Mouse (Mus musculus) heart, embryonic 15.5 days (tissue): ENCODE data around the gene Strap. TPM values are rescaled to one million over a fixed set of nuclear protein-coding genes. Genes with fewer than 3 reads are reported as not detected.

Experiments used
- ATAC-seq: fragments of 200-750 bp; cut with Nextera tagmentation; replicated peaks from 2 replicates; pipeline ENCODE4 v1.8.0; 2017; ENCODE audit warnings: low read depth, moderate TSS enrichment; ENCODE audit not compliant: insufficient number of reproducible peaks, insufficient read depth, low FRiP score
- H3K27ac ChIP-seq: fragments of 300-500 bp; sonication (generic); 2 replicates; pipeline ENCODE4 v1.5.1; 2015; ENCODE audit warnings: mild to moderate bottlenecking, inconsistent platforms
- H3K27me3 ChIP-seq: fragments of 300-500 bp; sonication (generic); 2 replicates; pipeline ENCODE4 v1.6.1; 2015; ENCODE audit warnings: inconsistent platforms
- H3K36me3 ChIP-seq: fragments of 300-500 bp; sonication (generic); 2 replicates; pipeline ENCODE4 v1.6.1; 2015; ENCODE audit warnings: mild to moderate bottlenecking, inconsistent platforms
- H3K4me1 ChIP-seq: fragments of 300-500 bp; sonication (generic); replicated peaks from 2 replicates; pipeline ENCODE4 v1.6.1; 2015; ENCODE audit warnings: inconsistent platforms
- H3K4me2 ChIP-seq: fragments of 300-500 bp; sonication (generic); 2 replicates; pipeline ENCODE4 v1.6.1; 2015; ENCODE audit warnings: inconsistent platforms, mild to moderate bottlenecking, moderate library complexity
- H3K4me3 ChIP-seq: fragments of 300-500 bp; sonication (generic); 2 replicates; pipeline ENCODE4 v1.5.1; 2015; ENCODE audit warnings: mild to moderate bottlenecking, inconsistent platforms
- H3K9ac ChIP-seq: fragments of 300-500 bp; sonication (generic); 2 replicates; pipeline ENCODE4 v1.6.1; 2015; ENCODE audit warnings: mild to moderate bottlenecking, inconsistent platforms
- H3K9me3 ChIP-seq: fragments of 300-500 bp; sonication (generic); replicated peaks from 2 replicates; pipeline ENCODE4 v1.6.1; 2016; ENCODE audit warnings: inconsistent platforms
- WGBS: fragments of 180-500 bp; shearing (Covaris S2); methylation state at CpG from one replicate; pipeline ENCODE4 v1.1.7; 2015; ENCODE audit warnings: mixed read lengths; 5-methylcytosine and 5-hydroxymethylcytosine counted together
- polyA plus RNA-seq: library from polyadenylated mRNA; unstranded; fragments of >200 nt; fragmentation: Nextera tagmentation; extraction: Ambion mirVana; gene quantifications from 2 replicates; pipeline ENCODE4 v1.2.1, GENCODE M21; 2015

Strap gene
- polyA plus RNA-seq, 1 experiment from 2014 or later: 106 TPM

DNA sequence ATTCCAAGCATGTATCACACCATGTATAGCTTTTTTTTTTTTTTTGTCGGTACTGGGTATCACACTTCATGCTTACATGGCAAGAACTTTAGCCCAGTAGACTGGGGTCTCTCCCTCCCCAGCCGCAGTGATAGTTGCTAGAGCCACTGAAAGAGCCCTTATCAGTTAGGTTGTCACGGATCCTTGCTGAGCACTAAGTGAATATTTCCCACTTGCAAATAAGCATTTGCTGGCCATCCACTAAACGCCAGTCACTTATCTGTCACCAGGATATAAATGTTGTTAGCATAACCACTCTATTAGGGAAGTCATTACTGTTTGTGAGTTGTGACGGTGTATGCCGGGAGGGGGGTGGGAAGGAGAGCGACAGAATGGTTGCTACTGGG, 425 bp upstream of the Strap start:
- 2% methylated on average over 7 of the region's 7 CpGs for WGBS
- Histone ChIP-seq H3K9me3 (no peaks in the 10 kb centered on the region), H3K4me2 (peak overlapping the region; percentile 80), H3K27ac (peak overlapping the region; percentile 78), H3K36me3 (peaks cover 11% of the 10 kb centered on the region), H3K4me3 (peak overlapping the region; percentile 80), H3K27me3 (peaks cover 7% of the 10 kb centered on the region), H3K9ac (peak overlapping the region; percentile 26), H3K4me1 (peaks cover 14% of the 10 kb centered on the region)
- ATAC-seq: no peak

DNA sequence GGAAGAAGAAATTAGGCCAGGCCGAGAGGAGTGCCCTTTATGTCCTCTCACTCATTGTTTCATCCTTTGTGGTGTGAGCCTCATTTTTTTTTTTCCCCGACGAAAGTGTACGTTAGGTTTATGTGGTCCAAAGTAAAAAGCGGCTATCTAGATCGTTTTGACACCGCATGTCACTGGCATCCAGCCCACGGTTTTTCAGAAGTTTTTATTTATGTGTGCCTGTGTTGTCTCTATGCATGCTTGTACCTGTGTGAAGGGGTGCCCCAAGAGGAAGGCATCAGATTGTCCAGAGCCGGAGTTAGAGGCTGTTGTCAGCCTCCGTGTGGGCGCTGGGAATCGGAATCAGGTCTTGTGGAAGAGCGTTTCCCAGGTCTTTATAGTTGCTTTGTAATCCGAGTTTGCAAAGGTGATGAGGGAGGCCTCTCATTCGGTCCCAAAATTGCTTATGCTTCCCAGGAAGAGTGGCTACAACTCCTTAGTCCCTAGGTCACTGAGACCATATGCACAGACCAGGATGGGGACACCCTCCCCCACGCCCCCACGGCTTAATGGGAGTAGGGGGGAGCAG, 877 bp downstream of the Strap start:
- H3K36me3 ChIP-seq: peaks cover 24% of the 10 kb centered on the region
- no peak for ATAC-seq
- peak overlapping the region; percentile 84 for H3K9ac ChIP-seq
- H3K4me1 ChIP-seq: peaks cover 14% of the 10 kb centered on the region
- peak overlapping the region; percentile 78; the same call in 1 of the 2 replicates for H3K27ac ChIP-seq
- peak overlapping the region; percentile 80 for H3K4me3 ChIP-seq
- H3K27me3 ChIP-seq: peaks cover 7% of the 10 kb centered on the region
- whole genome bisulfite sequencing: 9% methylated on average over 17 of the region's 17 CpGs
- no peaks in the 10 kb centered on the region for H3K9me3 ChIP-seq
- H3K4me2 ChIP-seq: peak overlapping the region; percentile 73

DNA sequence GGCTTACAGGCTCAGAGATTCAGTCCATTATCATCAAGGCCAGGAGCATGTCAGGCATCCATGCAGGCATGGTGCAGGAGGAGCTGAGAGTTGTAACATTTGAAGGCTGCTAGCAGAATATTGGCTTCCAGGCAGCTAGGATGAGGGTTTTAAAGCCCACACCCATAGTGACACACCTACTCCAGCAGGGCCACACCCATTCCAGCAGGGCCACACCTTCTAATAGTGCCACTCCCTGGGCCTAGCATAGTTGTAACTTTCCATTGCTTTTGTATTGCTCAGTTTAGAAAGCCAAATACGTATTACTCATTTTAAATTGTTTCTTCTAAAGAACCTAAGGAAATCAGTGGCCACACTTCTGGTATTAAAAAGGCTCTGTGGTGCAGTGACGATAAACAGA, 6.1 kb downstream of the Strap start:
- no peak overlapping the region for H3K9ac ChIP-seq
- ATAC-seq: no peak
- WGBS: 81% methylated on average over 2 of the region's 2 CpGs
- no peak overlapping the region for H3K4me3 ChIP-seq
- H3K4me2 ChIP-seq: no peak overlapping the region
- H3K36me3 ChIP-seq: peaks cover 71% of the 10 kb centered on the region
- no peak overlapping the region for H3K27ac ChIP-seq
- H3K9me3 ChIP-seq: no peaks in the 10 kb centered on the region
- H3K27me3 ChIP-seq: no peaks in the 10 kb centered on the region
- H3K4me1 ChIP-seq: peaks cover 7% of the 10 kb centered on the region

DNA sequence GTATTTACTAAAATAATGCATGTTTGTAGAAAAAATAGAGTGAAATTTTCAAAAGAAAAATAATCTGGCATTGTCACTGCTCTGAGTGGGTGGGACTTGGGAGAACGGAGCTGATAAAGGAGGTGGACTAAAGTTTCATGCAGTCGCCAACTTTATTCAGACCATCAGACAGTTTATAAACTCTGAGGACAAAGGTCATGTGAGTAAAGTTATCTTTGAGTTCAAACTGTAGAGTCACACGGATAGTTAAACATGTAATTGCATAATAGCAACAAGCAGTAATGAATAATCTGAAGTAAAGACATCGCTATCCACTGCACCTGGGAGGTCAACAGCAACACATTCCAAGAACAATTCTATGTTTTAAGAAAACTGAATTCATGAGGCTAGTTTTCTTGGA, 9.8 kb downstream of the Strap start:
- no peaks in the 10 kb centered on the region for H3K9me3 ChIP-seq
- no peaks in the 10 kb centered on the region for H3K27me3 ChIP-seq
- no peak overlapping the region for H3K27ac ChIP-seq
- no peaks in the 10 kb centered on the region for H3K4me1 ChIP-seq
- H3K9ac ChIP-seq: no peak overlapping the region
- WGBS: 79% methylated on average over 4 of the region's 4 CpGs
- no peak overlapping the region for H3K4me2 ChIP-seq
- peaks cover 77% of the 10 kb centered on the region for H3K36me3 ChIP-seq
- H3K4me3 ChIP-seq: no peak overlapping the region
- no peak for ATAC-seq

DNA sequence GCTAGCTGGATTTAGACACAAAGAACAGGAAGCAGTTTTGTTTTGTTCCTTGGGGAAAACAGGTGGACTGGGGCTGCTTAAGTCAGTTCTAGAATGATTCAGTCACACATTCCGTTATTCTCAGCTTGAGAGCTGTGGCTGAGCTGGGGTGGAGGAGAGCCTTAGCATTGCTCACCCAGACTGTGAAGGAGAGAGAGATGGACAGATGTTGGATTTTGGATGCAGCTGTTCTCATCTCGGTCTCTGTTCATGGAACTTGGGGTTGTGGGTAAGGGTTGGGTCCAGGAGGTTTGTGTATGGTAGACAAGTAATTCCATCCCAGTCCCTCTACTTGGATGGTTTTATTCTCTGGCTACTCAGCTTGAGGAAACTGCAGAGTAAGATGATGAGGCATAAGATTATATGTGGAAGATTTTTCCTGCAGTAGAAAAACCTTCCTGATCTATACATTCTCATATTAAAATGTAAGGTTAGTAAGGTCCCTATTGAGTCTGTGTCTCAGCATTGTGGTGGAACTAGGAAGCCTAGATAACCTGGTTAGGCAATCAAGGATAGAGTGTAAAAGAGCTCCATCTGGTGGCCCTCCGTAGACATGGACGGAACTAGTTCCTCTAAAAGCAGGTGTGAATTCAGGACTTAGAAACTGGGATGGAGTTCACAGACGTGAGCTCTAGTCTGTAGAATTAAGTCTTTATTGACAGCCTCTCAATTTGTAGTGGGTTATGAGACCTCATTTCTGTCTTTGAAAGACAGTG, 12.5 kb downstream of the Strap start:
- peaks cover 70% of the 10 kb centered on the region for H3K36me3 ChIP-seq

DNA sequence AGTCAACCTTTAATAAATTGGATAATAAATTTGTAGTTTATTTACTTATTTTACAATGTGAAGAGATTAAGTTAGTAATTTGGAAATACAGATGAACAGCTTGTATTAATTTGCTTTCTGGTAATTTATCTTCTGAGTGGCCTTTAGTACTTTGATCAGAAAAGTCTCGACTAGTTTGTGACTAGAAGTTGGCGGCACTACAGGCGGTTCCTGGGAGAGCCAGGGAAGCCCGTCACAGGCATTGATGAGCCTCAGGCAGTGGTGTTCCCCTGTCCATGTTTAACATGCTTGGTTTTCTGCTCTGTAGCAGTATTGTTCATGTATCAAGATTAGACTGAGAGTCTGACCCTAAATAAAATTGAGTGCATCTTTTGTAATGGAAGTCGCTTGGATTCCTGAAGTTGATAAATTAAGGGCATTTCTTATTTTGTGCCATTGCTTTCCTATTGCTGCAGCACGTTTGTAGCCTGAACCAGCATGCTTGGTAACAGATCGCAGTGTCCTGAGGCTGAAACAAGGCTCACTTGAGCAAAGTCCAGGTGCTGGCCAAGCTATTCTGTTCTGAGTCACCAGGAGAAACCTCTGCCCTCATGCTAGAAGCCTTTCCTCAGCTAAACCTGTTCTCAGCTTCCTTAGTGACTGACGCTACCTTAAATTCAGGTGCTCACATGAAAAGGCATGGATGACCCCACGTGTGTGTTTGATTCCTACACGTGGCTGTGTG, 16.8 kb downstream of the Strap start:
- Histone ChIP-seq H3K4me2 (no peak overlapping the region), H3K4me1 (peaks cover 4% of the 10 kb centered on the region), H3K27me3 (no peaks in the 10 kb centered on the region), H3K4me3 (no peak overlapping the region), H3K9ac (no peak overlapping the region), H3K27ac (no peak overlapping the region), H3K36me3 (peaks cover 37% of the 10 kb centered on the region), H3K9me3 (no peaks in the 10 kb centered on the region)
- no peak for ATAC-seq
- WGBS: 86% methylated on average over 10 of the region's 10 CpGs

More for the DNA sequence above, 12.5 kb downstream of the Strap start:
- WGBS: 71% methylated on average over 5 of the region's 5 CpGs
- Histone ChIP-seq H3K9me3 (no peaks in the 10 kb centered on the region), H3K4me1 (no peaks in the 10 kb centered on the region), H3K4me3 (no peak overlapping the region), H3K9ac (no peak overlapping the region), H3K4me2 (no peak overlapping the region), H3K27ac (no peak overlapping the region), H3K27me3 (no peaks in the 10 kb centered on the region)
- ATAC-seq: no peak

DNA sequence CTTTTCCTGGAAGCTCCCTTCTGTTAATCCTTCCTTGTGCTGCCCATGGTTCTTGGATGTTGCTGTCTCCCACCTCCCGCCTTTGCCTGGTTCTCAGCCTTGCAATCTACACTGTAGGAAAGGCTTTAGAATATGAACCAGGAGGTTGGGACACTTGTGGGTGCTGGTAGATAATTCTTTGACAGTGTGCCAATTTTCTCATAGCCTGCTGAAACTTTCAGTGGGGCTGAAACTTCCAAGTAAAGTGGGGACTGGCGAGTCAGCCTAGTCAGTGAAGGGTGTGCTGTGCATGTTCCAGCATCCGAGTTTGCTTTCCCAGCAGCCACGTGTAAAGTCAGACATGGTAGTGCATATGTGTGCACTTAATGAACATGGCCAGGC, 17.4 kb downstream of the Strap start:
- Histone ChIP-seq H3K4me1 (peaks cover 4% of the 10 kb centered on the region), H3K4me2 (no peak overlapping the region), H3K27me3 (no peaks in the 10 kb centered on the region), H3K9me3 (no peaks in the 10 kb centered on the region), H3K4me3 (no peak overlapping the region), H3K36me3 (peaks cover 37% of the 10 kb centered on the region), H3K27ac (no peak overlapping the region), H3K9ac (no peak overlapping the region)
- ATAC-seq: no peak
- 73% methylated on average over 4 of the region's 4 CpGs for WGBS

DNA sequence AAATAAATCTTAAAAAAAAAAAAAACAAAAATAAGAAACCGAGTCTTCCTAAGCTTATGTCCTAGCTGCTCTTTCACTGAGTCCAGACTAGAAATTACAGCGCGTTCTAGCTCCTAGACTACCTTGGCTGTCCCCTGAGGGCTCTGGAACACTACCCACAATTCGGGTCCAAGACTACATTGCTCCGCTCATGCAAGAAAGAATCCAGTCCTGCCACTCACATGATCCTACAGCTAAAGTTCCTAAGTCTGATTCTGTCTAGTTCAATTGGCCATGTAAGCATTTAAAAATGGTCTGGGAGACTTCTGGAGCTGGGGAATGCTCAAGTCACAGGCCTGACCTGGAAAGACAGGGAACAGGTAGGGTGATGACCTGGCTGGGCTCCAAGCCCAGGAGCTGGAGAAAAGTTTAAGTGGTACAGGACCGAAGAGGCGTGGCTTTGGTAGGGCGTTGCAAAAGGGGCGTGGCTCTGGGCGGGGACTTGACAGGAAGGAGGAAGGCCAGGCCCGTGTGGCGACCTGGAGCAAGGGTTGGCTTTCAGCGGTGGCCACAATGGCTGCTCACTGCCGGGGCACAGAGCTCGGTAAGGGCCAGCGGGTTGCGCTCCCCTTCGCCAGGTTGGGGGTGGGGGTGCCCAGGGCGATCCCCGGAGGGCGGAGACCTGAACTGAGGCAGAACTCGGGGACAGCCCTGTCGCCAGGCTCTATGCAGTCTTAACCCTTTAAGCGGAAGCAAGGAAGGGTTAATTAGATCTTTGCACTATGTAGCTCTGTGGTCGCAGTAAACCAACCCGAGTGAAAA, 19.4 kb downstream of the Strap start, which contains the start of gene Dera:
Dera (plus strand) TSS at position 491 of the 801 bp plus-strand sequence.
- H3K4me1 ChIP-seq: peaks cover 9% of the 10 kb centered on the region
- WGBS: 10% methylated on average over 26 of the region's 26 CpGs
- peak within 1 kb of the TSS; percentile 34; the same call in 1 of the 2 replicates for H3K27ac ChIP-seq
- H3K9me3 ChIP-seq: no peaks in the 10 kb centered on the region
- peak within 1 kb of the TSS; percentile 67 for H3K4me3 ChIP-seq
- H3K27me3 ChIP-seq: no peaks in the 10 kb centered on the region
- peaks cover 23% of the 10 kb centered on the region for H3K36me3 ChIP-seq
- ATAC-seq: peak; percentile 75
- peak within 1 kb of the TSS; percentile 69 for H3K9ac ChIP-seq
- H3K4me2 ChIP-seq: peak within 1 kb of the TSS; percentile 64

DNA sequence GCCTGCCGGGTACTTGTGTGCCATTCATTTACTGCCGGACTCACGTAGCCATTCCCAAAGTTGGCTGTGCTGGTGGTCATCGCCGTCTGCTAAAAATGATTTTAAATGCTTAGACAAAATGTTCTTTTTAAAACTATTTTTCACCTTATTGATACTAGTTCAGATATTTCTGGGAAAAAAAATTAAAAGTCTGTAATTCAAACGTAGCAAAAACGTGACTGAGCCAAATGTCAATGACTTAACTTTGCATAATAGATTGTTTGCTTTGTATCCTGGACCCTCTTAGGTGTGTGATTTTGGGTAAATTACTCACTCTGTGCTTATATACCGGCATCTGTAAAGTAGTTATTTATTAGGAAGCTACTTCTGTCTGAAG, 20.0 kb downstream of the Strap start:
- no peak overlapping the region for H3K27ac ChIP-seq
- H3K9ac ChIP-seq: peak overlapping the region; percentile 69
- no peak for ATAC-seq

DNA sequence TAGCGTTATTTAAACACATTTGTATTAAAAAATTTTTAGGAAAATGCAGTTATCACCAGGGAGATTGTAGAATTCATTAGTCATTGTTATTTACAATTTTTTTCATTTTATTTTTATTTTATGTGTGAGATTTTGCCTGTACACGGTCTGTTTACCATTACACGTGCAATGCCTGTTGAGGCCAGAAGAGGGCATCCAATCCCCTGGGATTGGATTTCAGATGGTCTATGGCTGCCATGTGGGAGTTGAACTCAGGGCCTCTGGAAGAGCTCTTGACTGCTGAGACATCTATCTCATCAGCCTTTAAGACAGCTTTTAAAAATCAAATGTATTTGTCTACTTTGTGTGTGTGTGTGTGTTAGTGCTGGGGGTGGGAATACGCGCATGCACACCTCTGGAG, 21.4 kb downstream of the Strap start:
- Histone ChIP-seq H3K27ac (no peak overlapping the region), H3K27me3 (no peaks in the 10 kb centered on the region), H3K4me3 (no peak overlapping the region), H3K9me3 (no peaks in the 10 kb centered on the region), H3K9ac (no peak overlapping the region), H3K4me1 (peaks cover 18% of the 10 kb centered on the region), H3K36me3 (peaks cover 8% of the 10 kb centered on the region), H3K4me2 (no peak overlapping the region)
- ATAC-seq: no peak
- 61% methylated on average over 5 of the region's 5 CpGs for WGBS

More for the DNA sequence above, 20.0 kb downstream of the Strap start:
- H3K27me3 ChIP-seq: no peaks in the 10 kb centered on the region
- no peaks in the 10 kb centered on the region for H3K9me3 ChIP-seq
- H3K4me1 ChIP-seq: peaks cover 15% of the 10 kb centered on the region
- H3K4me2 ChIP-seq: peak overlapping the region; percentile 64
- peaks cover 17% of the 10 kb centered on the region for H3K36me3 ChIP-seq
- peak overlapping the region; percentile 67 for H3K4me3 ChIP-seq
- WGBS: 3% methylated on average over 8 of the region's 8 CpGs

DNA sequence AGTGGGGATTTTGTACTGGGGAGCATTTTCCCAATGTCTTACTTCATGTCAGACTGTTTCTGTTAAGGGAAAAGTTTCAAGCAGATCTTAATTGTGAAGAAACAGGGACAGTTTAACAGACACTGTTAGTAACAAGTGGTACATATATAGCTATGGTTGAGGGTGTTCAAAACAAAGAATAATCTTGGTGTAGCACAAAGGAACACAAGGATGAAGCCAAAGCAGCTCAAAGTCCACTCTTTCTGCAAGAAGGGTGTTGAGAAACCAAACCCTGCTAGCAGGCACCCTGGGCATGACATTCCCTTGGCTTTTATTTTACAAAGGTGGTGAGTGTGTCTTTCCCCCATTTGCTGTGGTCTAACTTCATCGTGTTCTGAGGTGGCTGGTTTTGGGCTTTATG, 23.0 kb downstream of the Strap start:
- Histone ChIP-seq H3K36me3 (no peaks in the 10 kb centered on the region), H3K27me3 (no peaks in the 10 kb centered on the region), H3K9ac (no peak overlapping the region), H3K4me2 (no peak overlapping the region), H3K27ac (no peak overlapping the region), H3K4me1 (peaks cover 18% of the 10 kb centered on the region), H3K9me3 (no peaks in the 10 kb centered on the region), H3K4me3 (no peak overlapping the region)
- 92% methylated on average over 1 of the region's 1 CpGs for WGBS
- no peak for ATAC-seq
